Mouse (Mus musculus) CH12.LX (cell line): ENCODE results near the gene Eif2ak3. TPM values are rescaled to one million over a fixed set of nuclear protein-coding genes. Genes with fewer than 3 reads are reported as not detected.
A peak's percentile ranks its signal among the peaks of the same experiment; 100 is the strongest.

ENCODE experiments used
- DNase-seq: peaks from one replicate; pipeline ENCODE4 v3.0.0-alpha.2; 2013; ENCODE audit errors: extremely low read depth
- H3K27ac ChIP-seq: 2 replicates; pipeline ENCODE4 v1.5.1; 2012; ENCODE audit warnings: low read depth, mild to moderate bottlenecking, control low read depth, moderate library complexity; ENCODE audit not compliant: insufficient read depth
- H3K27me3 ChIP-seq: replicated peaks from 2 replicates; pipeline ENCODE3; 2012; ENCODE audit warnings: inconsistent platforms
- H3K36me3 ChIP-seq, 2 experiments: replicated peaks in 1 of 2; 2 replicates each; pipeline versions ENCODE3 to v1.6.1; 2012; ENCODE audit warnings: inconsistent platforms in 1 of 2, low read length in 1 of 2, mild to moderate bottlenecking in 1 of 2, mixed read lengths in 1 of 2, moderate library complexity in 1 of 2; ENCODE audit not compliant: control insufficient read depth in 1 of 2, insufficient read depth in 1 of 2
- H3K4me1 ChIP-seq, 2 experiments: 2 replicates each; pipeline ENCODE4 v1.6.1; 2012; ENCODE audit warnings: inconsistent platforms in 1 of 2, moderate library complexity in 1 of 2; ENCODE audit not compliant: insufficient read depth in 2 of 2, control insufficient read depth in 1 of 2
- H3K4me2 ChIP-seq: 2 replicates; pipeline ENCODE4 v1.6.1; 2012; ENCODE audit warnings: low read depth, mild to moderate bottlenecking, control low read depth; ENCODE audit not compliant: poor library complexity, insufficient read depth, severe bottlenecking
- H3K4me3 ChIP-seq, 3 experiments: fragments of 150-350 bp in 1 of 3; sonication (generic) in 1 of 3; replicated peaks in 1 of 3; 2 replicates each; pipeline versions ENCODE3 to v1.5.1; 2011 to 2012; ENCODE audit warnings: low read depth in 2 of 3, low read length in 2 of 3, mild to moderate bottlenecking in 2 of 3, moderate library complexity in 2 of 3, control low read depth in 1 of 3, improper control_type of control experiment in 1 of 3, inconsistent platforms in 1 of 3, mixed read lengths in 1 of 3; ENCODE audit not compliant: poor library complexity in 1 of 3
- H3K79me2 ChIP-seq: replicated peaks from 2 replicates; pipeline ENCODE4 v1.6.1; 2012; ENCODE audit warnings: mild to moderate bottlenecking, moderate library complexity; ENCODE audit not compliant: control insufficient read depth, poor library complexity, insufficient read depth, severe bottlenecking; ENCODE audit errors: extremely low read depth
- H3K9ac ChIP-seq: 2 replicates; pipeline ENCODE4 v1.6.1; 2012; ENCODE audit warnings: low read depth, mild to moderate bottlenecking, control low read depth, moderate library complexity; ENCODE audit not compliant: insufficient read depth
- H3K9me3 ChIP-seq: replicated peaks from 2 replicates; pipeline ENCODE3; 2012; ENCODE audit warnings: low read length, inconsistent platforms, mixed read lengths
- CHD2 ChIP-seq: IDR thresholded peaks from 2 replicates; pipeline ENCODE4 v1.6.1; 2011; ENCODE audit warnings: low read length, improper control_type of control experiment
- E2F4 ChIP-seq: IDR thresholded peaks from 2 replicates; pipeline ENCODE4 v1.6.1; 2011; ENCODE audit warnings: low read depth, low read length, improper control_type of control experiment; ENCODE audit not compliant: insufficient replicate concordance
- EP300 ChIP-seq: IDR thresholded peaks from 2 replicates; pipeline ENCODE4 v1.6.1; 2011; ENCODE audit warnings: low read length, improper control_type of control experiment
- HCFC1 ChIP-seq: IDR thresholded peaks from 2 replicates; pipeline ENCODE4 v1.6.1; 2012; ENCODE audit warnings: low read depth, mild to moderate bottlenecking, inconsistent platforms, low read length, improper control_type of control experiment
- IRF4 ChIP-seq: IDR thresholded peaks from 2 replicates; pipeline ENCODE4 v1.6.1; 2014; ENCODE audit warnings: low read depth, mild to moderate bottlenecking, inconsistent platforms, low read length, improper control_type of control experiment
- JUN ChIP-seq: IDR thresholded peaks from 2 replicates; pipeline ENCODE4 v1.6.1; 2011; ENCODE audit warnings: low read depth, mild to moderate bottlenecking, low read length, improper control_type of control experiment, moderate library complexity; ENCODE audit not compliant: insufficient read depth
- MAFK ChIP-seq: IDR thresholded peaks from 2 replicates; pipeline ENCODE4 v1.6.1; 2011; ENCODE audit warnings: low read length, improper control_type of control experiment; ENCODE audit not compliant: insufficient replicate concordance
- MAX ChIP-seq: IDR thresholded peaks from 2 replicates; pipeline ENCODE4 v1.6.1; 2011; ENCODE audit warnings: low read length, improper control_type of control experiment
- MXI1 ChIP-seq: IDR thresholded peaks from 2 replicates; pipeline ENCODE4 v1.6.1; 2011; ENCODE audit warnings: mild to moderate bottlenecking, low read depth, low read length, improper control_type of control experiment
- MYC ChIP-seq: IDR thresholded peaks from 2 replicates; pipeline ENCODE4 v1.6.1; 2011; ENCODE audit warnings: low read depth, mild to moderate bottlenecking, improper control_type of control experiment, low read length
- NRF1 ChIP-seq: IDR thresholded peaks from 2 replicates; pipeline ENCODE4 v1.6.1; 2014; ENCODE audit warnings: low read depth, mild to moderate bottlenecking, inconsistent platforms, low read length, improper control_type of control experiment, moderate library complexity
- PAX5 ChIP-seq: IDR thresholded peaks from 2 replicates; pipeline ENCODE4 v1.6.1; 2012; ENCODE audit warnings: low read length, inconsistent platforms, mixed read lengths
- POLR2AphosphoS2 ChIP-seq: IDR thresholded peaks from 2 replicates; pipeline ENCODE4 v1.6.1; 2011; ENCODE audit warnings: low read depth, low read length, improper control_type of control experiment
- RAD21 ChIP-seq: IDR thresholded peaks from 2 replicates; pipeline ENCODE4 v1.6.1; 2011; ENCODE audit warnings: low read depth, mild to moderate bottlenecking, low read length, improper control_type of control experiment, moderate library complexity
- RCOR1 ChIP-seq: conservative IDR thresholded peaks from 2 replicates; pipeline ENCODE4 v1.6.1; 2012; ENCODE audit warnings: low read depth, mild to moderate bottlenecking, inconsistent platforms, low read length, improper control_type of control experiment
- SIN3A ChIP-seq: IDR thresholded peaks from 2 replicates; pipeline ENCODE4 v1.6.1; 2012; ENCODE audit warnings: low read length, improper control_type of control experiment, inconsistent platforms
- dilution Hi-C: fragments of 300-500 bp; cut with MboI; formaldehyde crosslinking; loops from 2 replicates; pipeline ENCODE4 v1.14.3; 2020; ENCODE audit warnings: low sequenced_read_pairs; ENCODE audit not compliant: extremely low pct_unique_long_range_greater_than_20kb, extremely low pct_ligation_motif_present
- in situ Hi-C: fragments of 300-500 bp; cut with MboI; formaldehyde crosslinking; loops from 3 replicates; pipeline ENCODE4 v1.14.3; 2019; ENCODE audit warnings: low sequenced_read_pairs, low pct_ligation_motif_present, low pct_unique_long_range_greater_than_20kb, mixed read lengths
- polyA plus RNA-seq: library from polyadenylated mRNA; unstranded; fragments of >175 nt; gene quantifications from 2 replicates; pipeline ENCODE4 v1.2.1, GENCODE M21; 2012; ENCODE audit warnings: low read depth; ENCODE audit not compliant: insufficient read length
- total RNA-seq, 2 experiments: library from RNA; depleted of rRNA; stranded (reverse); fragments of 300-350 nt in 1 of 2; fragments of >200 nt in 1 of 2; gene quantifications; 2 replicates each; pipeline ENCODE4 v1.2.3; 2012 to 2014

Eif2ak3 gene
- total and polyA plus RNA-seq, 3 experiments: 21.2 to 38.9 (median 23.1) TPM

DNA sequence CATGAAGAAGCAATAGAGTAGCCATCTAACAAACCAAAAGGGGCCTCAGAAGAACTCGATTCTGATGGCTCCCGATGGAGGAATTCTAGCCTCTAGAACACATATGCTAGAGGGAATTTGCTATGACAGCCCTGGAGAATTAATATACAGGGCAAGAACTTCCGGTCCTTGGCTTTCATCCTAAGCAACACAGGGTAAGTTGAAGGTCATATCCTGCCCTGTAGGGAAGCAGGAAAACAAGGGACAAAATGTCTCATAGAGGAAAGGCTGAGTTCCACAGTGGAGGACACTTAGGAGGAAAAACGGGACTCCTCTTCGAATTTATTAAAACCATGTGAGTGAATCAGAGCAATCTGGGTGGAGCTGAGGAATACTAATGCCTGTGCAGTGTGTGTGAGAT is 1.3 kb upstream of the Eif2ak3 start:
- dilution Hi-C loops: no loop called here
- Histone ChIP-seq H3K27me3 (no peaks in the 10 kb centered on the region), H3K4me3 (peak overlapping the region in 2 of 3 experiments; percentile 60 to 92), H3K27ac (peak overlapping the region; percentile 67), H3K4me2 (peak overlapping the region; percentile 93), H3K9ac (peak overlapping the region; percentile 98), H3K9me3 (no peaks in the 10 kb centered on the region), H3K4me1 (peaks cover 7 to 54% of the 10 kb centered on the region in 2 experiments), H3K36me3 (peaks cover 0 to 3% of the 10 kb centered on the region in 2 experiments)
- DNase-seq: no peak
- in situ Hi-C loops: loop anchor here (5.0 kb wide), 1 partner anchor 34 kb away; no protein-coding TSS in a partner anchor
- TF ChIP-seq E2F4 (no peak), MYC (peak; percentile 42; the same call in 1 of the 2 replicates), RCOR1 (peak; percentile 58; the same call in 1 of the 2 replicates), POLR2AphosphoS2 (no peak), NRF1 (no peak), CHD2 (0 out of 2 replicates have a peak, but pooled peaks have one; percentile 32), MAFK (no peak), EP300 (peak; percentile 46; the same call in 1 of the 2 replicates), IRF4 (0 out of 2 replicates have a peak, but pooled peaks have one; percentile 31), HCFC1 (0 out of 2 replicates have a peak, but pooled peaks have one; percentile 12), MAX (peak; percentile 53), JUN (no peak), SIN3A (peak; percentile 59; the same call in 1 of the 2 replicates)
- TF ChIP-seq, all 38 proteins: peak for 8
- peaks cover 31% of the 10 kb centered on the region for H3K79me2 ChIP-seq

DNA sequence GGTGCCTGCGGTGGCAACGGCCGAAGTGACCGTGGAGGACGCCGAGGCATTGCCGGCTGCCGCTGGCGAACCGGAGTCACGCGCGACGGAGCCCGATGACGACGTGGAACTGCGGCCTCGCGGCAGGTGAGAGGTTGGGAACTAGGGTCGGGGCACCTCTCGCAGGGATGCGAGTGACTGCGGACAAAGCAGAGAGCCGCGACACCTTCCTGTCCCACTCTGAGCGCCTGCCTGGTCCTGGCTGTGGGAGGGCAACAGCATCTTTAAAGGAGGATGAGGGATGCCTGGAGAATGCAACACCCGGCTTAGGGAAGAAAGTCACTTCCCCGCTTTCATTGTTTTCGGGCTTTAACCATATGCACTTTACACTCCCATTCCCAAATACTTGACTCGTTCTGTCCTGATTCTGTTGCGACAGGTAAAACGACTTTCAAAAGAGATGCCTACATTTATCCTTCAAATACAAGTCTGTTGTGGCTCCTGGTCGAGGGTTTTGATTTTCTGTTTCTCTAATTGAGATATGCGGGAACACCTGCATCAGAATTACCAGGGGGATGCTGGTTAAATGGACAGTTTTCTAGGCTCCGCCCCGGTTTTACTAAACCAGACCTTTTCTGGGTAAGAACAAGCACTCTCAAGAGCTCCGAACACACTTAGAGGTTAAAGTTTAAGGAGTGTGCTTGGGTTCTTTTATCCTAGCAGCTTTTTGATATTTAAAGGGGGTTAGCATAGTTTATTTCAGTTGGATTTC is 756 bp downstream of the Eif2ak3 start:
- H3K9me3 ChIP-seq: no peaks in the 10 kb centered on the region
- peaks cover 0 to 7% of the 10 kb centered on the region in 2 experiments for H3K36me3 ChIP-seq
- no peak for DNase-seq
- peak overlapping the region; percentile 54 for H3K9ac ChIP-seq
- in situ Hi-C loops (loop anchor here (5.0 kb wide), 1 partner anchor 32 kb away; no protein-coding TSS in a partner anchor), dilution Hi-C loops (no loop called here)
- peak overlapping the region; percentile 72 for H3K4me2 ChIP-seq
- H3K4me3 ChIP-seq: peak overlapping the region; percentile 97 to 99 (median 98)
- peak overlapping the region; percentile 58 for H3K27ac ChIP-seq
- no peak for TF ChIP-seq MAX
- no peak for TF ChIP-seq RAD21
- no peak for TF ChIP-seq IRF4
- TF ChIP-seq SIN3A: peak; percentile 77
- no peak for TF ChIP-seq PAX5
- TF ChIP-seq MXI1: no peak; the same call in none of the 2 replicates
- H3K27me3 ChIP-seq: no peaks in the 10 kb centered on the region
- peaks cover 3 to 58% of the 10 kb centered on the region in 2 experiments; a peak in 3 of 4 replicates for H3K4me1 ChIP-seq
- H3K79me2 ChIP-seq: peaks cover 50% of the 10 kb centered on the region
